Mouse (Mus musculus) neutrophil, adult 5-6 weeks (primary cell): Measurements from ENCODE around the gene Plpp6. TPM values are rescaled to one million over a fixed set of nuclear protein-coding genes. Genes with fewer than 3 reads are reported as not detected.

Source experiments
- ATAC-seq: fragments of 151-379, 151-347 bp; 2 replicates; pipeline ENCODE4 v1.8.0; 2017; ENCODE audit warnings: mild to moderate bottlenecking, moderate TSS enrichment; ENCODE audit not compliant: insufficient number of reproducible peaks, poor library complexity, low FRiP score, severe bottlenecking; ENCODE audit errors: extremely low read depth
- total RNA-seq: library from RNA; stranded (forward); fragments of 200-1000 nt; gene quantifications from 2 replicates; pipeline ENCODE4 v1.2.3, GENCODE M21; 2017

The Plpp6 gene
- 8.1 and 10.6 TPM in 2 replicates for total RNA-seq

GRCm38 (mm10) chr19:28963842-28964551, at the start of gene Plpp6:
Plpp6 (plus strand) TSS chr19:28963953.
- peak; percentile 61 for ATAC-seq

- ATAC-seq = no peak
These were observed 49.2 kb upstream of the Plpp6 start for GRCm38 (mm10) chr19:28914598-28914997.

- ATAC-seq = no peak
These were observed 48.0 kb upstream of the Plpp6 start for GRCm38 (mm10) chr19:28915602-28916250.

GRCm38 (mm10) chr19:28916492-28916891, 47.3 kb upstream of the Plpp6 start:
- ATAC-seq = no peak

- no peak for ATAC-seq
These were observed 45.9 kb upstream of the Plpp6 start for GRCm38 (mm10) chr19:28917839-28918238.

- ATAC-seq = no peak
These were observed 37.4 kb upstream of the Plpp6 start for GRCm38 (mm10) chr19:28926366-28926765.

GRCm38 (mm10) chr19:28927396-28927795, 36.4 kb upstream of the Plpp6 start:
- no peak for ATAC-seq

GRCm38 (mm10) chr19:28929034-28929433, 34.7 kb upstream of the Plpp6 start:
- no peak for ATAC-seq

GRCm38 (mm10) chr19:28934897-28935296, 28.9 kb upstream of the Plpp6 start:
- no peak for ATAC-seq

GRCm38 (mm10) chr19:28940135-28940874, 23.4 kb upstream of the Plpp6 start:
- ATAC-seq = no peak

GRCm38 (mm10) chr19:28941271-28941670, 22.5 kb upstream of the Plpp6 start:
- no peak for ATAC-seq

- no peak for ATAC-seq
These were observed 17.0 kb upstream of the Plpp6 start for GRCm38 (mm10) chr19:28946782-28947181.

GRCm38 (mm10) chr19:28947311-28947710, 16.4 kb upstream of the Plpp6 start:
- no peak for ATAC-seq

GRCm38 (mm10) chr19:28951251-28951650, 12.5 kb upstream of the Plpp6 start:
- ATAC-seq = no peak

GRCm38 (mm10) chr19:28963113-28963512, 640 bp upstream of the Plpp6 start:
- ATAC-seq = no peak

GRCm38 (mm10) chr19:28963513-28963841, 276 bp upstream of the Plpp6 start:
- ATAC-seq = no peak

- ATAC-seq = no peak
These were observed 775 bp downstream of the Plpp6 start for GRCm38 (mm10) chr19:28964552-28964903.

- no peak for ATAC-seq
These were observed 3.9 kb downstream of the Plpp6 start, which contains the start of gene 4430402I18Rik for GRCm38 (mm10) chr19:28967652-28968051. 4430402I18Rik (minus strand) TSS chr19:28967800.

GRCm38 (mm10) chr19:28968178-28968577, 4.4 kb downstream of the Plpp6 start:
- no peak for ATAC-seq

- no peak for ATAC-seq
These were observed 5.5 kb downstream of the Plpp6 start for GRCm38 (mm10) chr19:28969231-28969630.
